Mouse (Mus musculus): ENCODE data around the gene Vmn2r19.

DNA sequence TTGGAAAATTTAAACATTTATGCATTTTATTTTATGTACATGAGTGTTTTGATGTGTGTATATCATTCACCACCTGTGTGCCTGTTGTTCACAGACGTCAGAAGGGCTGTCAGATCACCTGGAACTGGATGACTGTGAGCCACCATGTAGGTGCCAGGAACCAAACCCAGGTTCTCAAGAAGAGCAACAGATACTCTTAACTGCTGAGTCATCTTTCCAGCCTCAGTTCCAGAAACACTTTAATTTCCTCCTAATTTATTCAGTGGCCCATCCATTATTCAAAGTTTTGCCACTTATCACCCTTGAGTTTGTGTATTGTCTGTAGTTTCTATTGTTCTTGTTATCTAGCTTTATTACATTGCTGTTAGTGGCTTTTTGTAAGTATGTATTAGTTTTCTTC lies 11.4 kb upstream of the Vmn2r19 start:
- TF ChIP-seq CTCF (IDR thresholded peaks at IDR 0.05), result no peak
- no peak for TF ChIP-seq EP300 (IDR thresholded peaks at IDR 0.05)

All from lung, postnatal 0 days (tissue).